Mouse (Mus musculus): ENCODE data around the gene Mmp24. TPM values are rescaled to one million over a fixed set of nuclear protein-coding genes. Genes with fewer than 3 reads are reported as not detected.

Mmp24 gene
- polyA plus RNA-seq, 1 experiment from 2014 or later: not detected

DNA sequence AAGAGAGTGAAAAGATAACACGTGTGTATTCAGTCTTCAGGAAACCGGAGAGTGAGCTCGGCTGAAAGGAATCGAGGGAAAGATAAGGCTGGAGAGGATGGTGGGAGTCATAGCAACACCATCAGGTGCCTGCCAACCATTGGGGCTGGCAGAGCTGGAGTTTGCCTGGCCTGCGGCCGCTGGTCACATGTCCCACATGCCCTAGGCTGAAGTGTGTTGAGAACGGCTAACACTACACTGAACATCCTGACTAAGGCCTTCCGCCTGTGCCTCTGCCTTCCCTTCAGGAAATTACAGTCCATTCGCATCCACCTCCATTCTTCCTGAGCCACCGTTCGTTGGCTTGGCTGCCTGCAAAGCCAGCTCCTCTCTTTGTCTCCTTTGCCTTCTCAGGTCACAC lies 32.9 kb upstream of the Mmp24 start:
- Histone ChIP-seq H3K4me1 (ENCODE audit: control insufficient read depth, insufficient read depth, low read length) (no peaks in the 10 kb centered on the region), H3K4me2 (replicated peaks; ENCODE audit: low read depth, low read length) (no peak overlapping the region), H3K4me3 (ENCODE audit: low read length) (no peak overlapping the region), H3K36me3 (ENCODE audit: control insufficient read depth, insufficient read depth, low read length) (no peaks in the 10 kb centered on the region), H3K27me3 (ENCODE audit: control insufficient read depth, insufficient read depth, low read length) (no peaks in the 10 kb centered on the region), H3K27ac (ENCODE audit: low read depth, low read length) (peak overlapping the region; percentile 47; the same call in 1 of the 2 replicates), H3K9ac (ENCODE audit: low read depth, low read length) (no peak overlapping the region), H3K9me3 (ENCODE audit: control insufficient read depth, low read length) (no peaks in the 10 kb centered on the region)
- WGBS: 82% methylated on average over 11 of the region's 11 CpGs
- ATAC-seq (ENCODE audit: low FRiP score, low TSS enrichment): no peak

DNA sequence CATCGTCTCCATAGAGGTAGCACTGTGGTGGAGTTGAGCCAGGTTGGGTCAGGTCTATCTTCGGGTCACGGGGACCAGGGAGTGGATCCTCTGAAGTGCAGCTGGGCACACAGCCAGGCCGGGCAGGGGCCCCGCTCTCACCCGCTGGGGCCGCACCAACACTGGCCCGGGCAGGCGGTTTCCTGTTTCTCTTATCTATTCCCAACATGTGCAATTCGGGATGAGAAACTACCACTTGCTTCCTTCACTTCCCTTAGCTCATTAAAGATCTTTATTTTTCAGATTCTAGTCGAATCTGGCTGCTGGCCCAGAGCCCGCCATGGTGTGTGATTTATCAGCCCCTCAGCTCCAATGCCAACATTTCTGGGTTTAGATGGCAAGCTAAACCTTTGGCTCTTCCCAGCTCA lies 32.2 kb upstream of the Mmp24 start:
- 72% methylated on average over 12 of the region's 12 CpGs for WGBS

DNA sequence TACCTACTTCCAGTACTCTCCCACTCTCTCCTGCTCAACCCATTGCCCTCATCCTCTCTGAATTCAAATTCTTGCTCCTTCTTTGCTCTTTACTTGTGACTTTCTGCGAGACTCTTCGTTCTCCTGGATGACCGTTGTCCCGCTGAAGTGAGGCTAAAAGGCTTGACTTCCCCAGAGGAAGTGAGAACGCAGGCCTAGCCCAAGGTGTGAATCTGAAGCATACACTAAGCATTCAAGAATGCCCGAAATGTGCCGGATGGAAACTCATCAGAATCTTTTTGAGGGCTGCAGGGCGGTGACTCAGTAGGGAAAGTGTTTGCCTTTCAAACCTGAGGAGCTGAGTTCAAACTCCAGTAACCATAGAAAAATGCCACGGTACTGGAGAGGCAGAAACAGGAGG lies 31.8 kb upstream of the Mmp24 start:
- H3K27ac ChIP-seq (ENCODE audit: low read depth, low read length): peak overlapping the region; percentile 12; the same call in 1 of the 2 replicates

More for the DNA sequence above, 32.2 kb upstream of the Mmp24 start:
- H3K4me2 ChIP-seq (replicated peaks; ENCODE audit: low read depth, low read length): no peak overlapping the region
- H3K9me3 ChIP-seq (ENCODE audit: control insufficient read depth, low read length): no peaks in the 10 kb centered on the region
- H3K27ac ChIP-seq (ENCODE audit: low read depth, low read length): no peak overlapping the region; the same call in 1 of the 2 replicates
- no peaks in the 10 kb centered on the region for H3K27me3 ChIP-seq (ENCODE audit: control insufficient read depth, insufficient read depth, low read length)
- 0 out of 2 replicates have a peak, but pooled peaks have one; percentile 16 for ATAC-seq (ENCODE audit: low FRiP score, low TSS enrichment)
- no peaks in the 10 kb centered on the region for H3K4me1 ChIP-seq (ENCODE audit: control insufficient read depth, insufficient read depth, low read length)
- H3K36me3 ChIP-seq (ENCODE audit: control insufficient read depth, insufficient read depth, low read length): no peaks in the 10 kb centered on the region
- no peak overlapping the region for H3K9ac ChIP-seq (ENCODE audit: low read depth, low read length)
- H3K4me3 ChIP-seq (ENCODE audit: low read length): no peak overlapping the region

DNA sequence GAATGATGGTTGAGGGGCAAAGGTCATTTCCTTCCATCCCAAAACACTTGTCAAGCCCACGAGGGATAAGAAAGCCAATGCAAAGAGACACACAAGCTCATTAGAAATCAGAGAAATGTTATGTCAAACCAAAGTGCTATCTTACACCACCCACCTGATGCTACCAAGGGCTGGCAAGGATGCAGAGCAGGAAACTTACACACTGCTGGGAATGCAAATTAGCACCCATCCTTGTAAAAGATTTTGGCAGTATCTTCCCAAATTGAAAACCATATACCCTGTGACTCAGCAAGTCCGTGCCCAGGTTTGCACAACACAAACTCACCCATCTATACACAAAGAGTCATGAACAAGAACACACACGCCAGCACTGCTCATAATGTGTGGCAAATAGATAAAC lies 29.7 kb upstream of the Mmp24 start:
- no peak for ATAC-seq (ENCODE audit: low FRiP score, low TSS enrichment)
- 61% methylated on average over 3 of the region's 3 CpGs for WGBS

More for the DNA sequence above, 31.8 kb upstream of the Mmp24 start:
- Histone ChIP-seq H3K9me3 (ENCODE audit: control insufficient read depth, low read length) (no peaks in the 10 kb centered on the region), H3K36me3 (ENCODE audit: control insufficient read depth, insufficient read depth, low read length) (no peaks in the 10 kb centered on the region), H3K27me3 (ENCODE audit: control insufficient read depth, insufficient read depth, low read length) (no peaks in the 10 kb centered on the region), H3K4me2 (replicated peaks; ENCODE audit: low read depth, low read length) (no peak overlapping the region), H3K9ac (ENCODE audit: low read depth, low read length) (no peak overlapping the region), H3K4me3 (ENCODE audit: low read length) (no peak overlapping the region), H3K4me1 (ENCODE audit: control insufficient read depth, insufficient read depth, low read length) (no peaks in the 10 kb centered on the region)
- WGBS: 81% methylated on average over 9 of the region's 9 CpGs
- no peak for ATAC-seq (ENCODE audit: low FRiP score, low TSS enrichment)

DNA sequence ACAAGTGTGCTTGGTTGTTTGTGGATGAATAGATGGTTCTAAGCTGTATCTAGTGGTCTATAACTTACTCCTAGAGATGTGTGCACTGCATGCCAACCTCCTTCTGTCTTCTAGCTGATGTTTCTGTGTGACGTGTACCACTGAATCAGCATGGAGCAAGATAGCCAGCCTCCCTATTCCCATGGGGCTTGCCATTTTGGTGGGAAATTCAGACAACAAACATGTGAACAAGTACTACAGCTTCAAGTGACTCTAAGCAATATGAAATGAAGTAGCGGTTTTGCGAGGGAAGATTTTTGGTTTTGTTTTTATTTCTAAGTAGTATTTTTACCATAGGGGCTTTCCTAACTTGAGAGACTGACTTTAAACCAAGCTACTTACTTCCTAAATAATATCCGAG lies 25.7 kb upstream of the Mmp24 start:
- no peak overlapping the region for H3K27ac ChIP-seq (ENCODE audit: low read depth, low read length)
- H3K9me3 ChIP-seq (ENCODE audit: control insufficient read depth, low read length): no peaks in the 10 kb centered on the region
- no peaks in the 10 kb centered on the region for H3K36me3 ChIP-seq (ENCODE audit: control insufficient read depth, insufficient read depth, low read length)
- 87% methylated on average over 4 of the region's 4 CpGs for WGBS
- no peaks in the 10 kb centered on the region for H3K4me1 ChIP-seq (ENCODE audit: control insufficient read depth, insufficient read depth, low read length)
- no peak overlapping the region for H3K9ac ChIP-seq (ENCODE audit: low read depth, low read length)
- no peak for ATAC-seq (ENCODE audit: low FRiP score, low TSS enrichment)
- H3K4me2 ChIP-seq (replicated peaks; ENCODE audit: low read depth, low read length): no peak overlapping the region
- no peaks in the 10 kb centered on the region for H3K27me3 ChIP-seq (ENCODE audit: control insufficient read depth, insufficient read depth, low read length)
- no peak overlapping the region for H3K4me3 ChIP-seq (ENCODE audit: low read length)

More for the DNA sequence above, 29.7 kb upstream of the Mmp24 start:
- Histone ChIP-seq H3K9ac (ENCODE audit: low read depth, low read length) (no peak overlapping the region), H3K27ac (ENCODE audit: low read depth, low read length) (no peak overlapping the region), H3K4me1 (ENCODE audit: control insufficient read depth, insufficient read depth, low read length) (no peaks in the 10 kb centered on the region), H3K4me3 (ENCODE audit: low read length) (no peak overlapping the region), H3K36me3 (ENCODE audit: control insufficient read depth, insufficient read depth, low read length) (no peaks in the 10 kb centered on the region), H3K27me3 (ENCODE audit: control insufficient read depth, insufficient read depth, low read length) (no peaks in the 10 kb centered on the region), H3K9me3 (ENCODE audit: control insufficient read depth, low read length) (no peaks in the 10 kb centered on the region), H3K4me2 (replicated peaks; ENCODE audit: low read depth, low read length) (no peak overlapping the region)

DNA sequence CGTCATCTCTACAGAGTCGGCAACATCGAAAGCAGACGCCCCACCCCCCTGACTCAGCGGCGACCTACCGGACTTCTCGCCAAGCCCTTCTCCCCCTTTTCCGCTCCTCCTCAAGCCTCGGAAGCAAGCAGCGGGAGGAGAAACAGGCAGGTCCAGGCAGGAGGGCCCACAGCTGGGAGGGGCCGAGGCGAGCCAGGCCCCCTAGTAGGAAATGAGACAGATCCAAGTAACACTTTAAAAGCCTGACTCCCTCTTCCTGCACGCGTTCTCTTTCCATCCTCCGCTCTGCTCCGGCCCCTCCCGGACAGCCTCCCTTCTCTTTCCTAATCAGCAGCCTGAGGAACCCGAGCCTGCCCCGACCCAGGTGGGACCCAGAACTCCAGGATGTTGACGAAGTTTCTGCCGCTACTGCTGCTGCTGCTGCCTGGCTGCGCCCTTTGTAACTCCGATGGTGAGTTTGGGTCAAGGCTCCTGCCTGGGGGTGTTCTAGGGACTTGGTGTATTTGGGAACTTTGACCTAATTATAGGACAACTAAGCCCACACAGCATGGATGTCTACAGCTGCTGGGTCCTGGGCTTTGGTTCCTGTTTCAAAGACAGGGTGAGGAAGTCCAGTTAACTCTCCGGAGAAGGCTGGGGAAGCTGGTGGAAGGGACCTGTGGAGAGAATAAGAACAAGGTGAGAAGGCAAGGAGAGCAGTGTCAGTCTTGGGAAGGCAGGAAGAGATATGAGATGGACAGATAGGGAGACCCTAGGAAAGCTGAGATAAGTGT lies 23.9 kb upstream of the Mmp24 start, which contains the start of gene Procr:
Gene Procr, plus strand, starts transcription at position 104 of the 773 bp plus-strand sequence.
- H3K4me3 ChIP-seq (ENCODE audit: low read length): peak within 1 kb of the TSS; percentile 29
- H3K4me1 ChIP-seq (ENCODE audit: control insufficient read depth, insufficient read depth, low read length): no peaks in the 10 kb centered on the region
- no peaks in the 10 kb centered on the region for H3K27me3 ChIP-seq (ENCODE audit: control insufficient read depth, insufficient read depth, low read length)
- H3K9ac ChIP-seq (ENCODE audit: low read depth, low read length): peak within 1 kb of the TSS; percentile 28
- H3K4me2 ChIP-seq (replicated peaks; ENCODE audit: low read depth, low read length): peak within 1 kb of the TSS; percentile 69
- H3K36me3 ChIP-seq (ENCODE audit: control insufficient read depth, insufficient read depth, low read length): no peaks in the 10 kb centered on the region
- no peaks in the 10 kb centered on the region for H3K9me3 ChIP-seq (ENCODE audit: control insufficient read depth, low read length)
- ATAC-seq (ENCODE audit: low FRiP score, low TSS enrichment): peak; percentile 69
- WGBS: 2% methylated on average over 25 of the region's 25 CpGs
- no peak within 1 kb of the TSS for H3K27ac ChIP-seq (ENCODE audit: low read depth, low read length)

DNA sequence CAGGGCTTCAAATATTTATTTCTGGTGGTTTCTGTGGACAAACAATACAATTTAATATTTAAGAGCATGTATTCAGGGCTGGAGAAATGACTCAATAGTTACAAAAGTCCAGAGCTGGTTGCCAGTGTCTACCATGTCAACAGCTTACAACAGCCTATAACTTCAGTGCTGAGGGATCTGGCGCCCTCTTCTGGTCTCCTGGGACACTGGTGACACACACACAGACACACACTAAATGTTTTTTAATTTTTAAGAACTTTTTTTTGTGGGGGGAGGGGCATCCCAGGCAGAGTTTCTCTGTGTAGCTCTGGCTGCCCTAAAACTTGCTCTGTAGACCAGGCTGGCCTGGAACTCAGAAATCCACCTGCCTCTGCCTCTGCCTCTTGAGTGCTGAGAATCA lies 19.4 kb upstream of the Mmp24 start:
- H3K36me3 ChIP-seq (ENCODE audit: control insufficient read depth, insufficient read depth, low read length): no peaks in the 10 kb centered on the region
- no peaks in the 10 kb centered on the region for H3K9me3 ChIP-seq (ENCODE audit: control insufficient read depth, low read length)
- WGBS: 0% methylated on average over 1 of the region's 1 CpGs
- H3K9ac ChIP-seq (ENCODE audit: low read depth, low read length): no peak overlapping the region
- no peak overlapping the region for H3K4me2 ChIP-seq (replicated peaks; ENCODE audit: low read depth, low read length)
- H3K27me3 ChIP-seq (ENCODE audit: control insufficient read depth, insufficient read depth, low read length): no peaks in the 10 kb centered on the region
- H3K27ac ChIP-seq (ENCODE audit: low read depth, low read length): no peak overlapping the region
- 0 out of 2 replicates have a peak, but pooled peaks have one; percentile 28 for ATAC-seq (ENCODE audit: low FRiP score, low TSS enrichment)
- no peak overlapping the region for H3K4me3 ChIP-seq (ENCODE audit: low read length)
- H3K4me1 ChIP-seq (ENCODE audit: control insufficient read depth, insufficient read depth, low read length): no peaks in the 10 kb centered on the region

DNA sequence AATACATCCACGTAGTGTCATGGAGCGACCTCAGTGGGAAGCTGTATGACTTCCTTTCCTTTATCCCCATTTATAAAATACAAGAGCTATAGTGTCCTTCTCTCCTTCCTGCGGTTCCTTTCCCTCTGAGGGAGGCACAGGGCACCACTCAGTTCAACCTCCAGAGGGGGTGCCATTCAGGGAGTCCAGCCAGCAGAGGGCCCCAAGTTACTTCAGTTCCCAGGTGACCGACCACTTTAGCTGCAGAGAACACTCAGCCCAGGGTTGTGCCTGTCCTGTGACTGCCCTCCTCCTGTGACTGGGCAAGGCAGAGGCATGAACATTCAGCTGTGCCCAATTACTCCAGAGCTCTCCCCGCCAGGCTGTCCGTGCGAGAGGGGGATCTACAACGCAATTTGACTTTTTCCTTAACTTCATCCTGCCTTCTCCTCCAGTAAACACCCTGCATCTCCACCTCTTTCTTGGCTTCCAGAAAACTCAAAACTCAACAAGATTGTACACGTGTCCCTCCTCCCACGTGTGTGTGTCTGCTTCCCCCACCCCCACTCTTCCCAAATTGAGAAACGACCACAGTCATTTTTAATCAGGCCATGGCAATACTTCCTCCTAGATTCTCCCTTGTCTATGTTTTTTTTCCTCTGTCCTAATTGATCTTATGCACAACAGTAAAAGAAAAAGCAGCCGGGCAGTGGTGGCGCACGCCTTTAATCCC lies 18.1 kb upstream of the Mmp24 start:
- Histone ChIP-seq H3K36me3 (ENCODE audit: control insufficient read depth, insufficient read depth, low read length) (no peaks in the 10 kb centered on the region), H3K27ac (ENCODE audit: low read depth, low read length) (no peak overlapping the region), H3K9me3 (ENCODE audit: control insufficient read depth, low read length) (no peaks in the 10 kb centered on the region), H3K27me3 (ENCODE audit: control insufficient read depth, insufficient read depth, low read length) (no peaks in the 10 kb centered on the region), H3K4me2 (replicated peaks; ENCODE audit: low read depth, low read length) (no peak overlapping the region), H3K9ac (ENCODE audit: low read depth, low read length) (no peak overlapping the region), H3K4me3 (ENCODE audit: low read length) (no peak overlapping the region), H3K4me1 (ENCODE audit: control insufficient read depth, insufficient read depth, low read length) (no peaks in the 10 kb centered on the region)
- no peak for ATAC-seq (ENCODE audit: low FRiP score, low TSS enrichment)
- WGBS: 59% methylated on average over 14 of the region's 14 CpGs

All from kidney, embryonic 14.5 days (tissue).